Mouse (Mus musculus) megakaryocyte, adult 5-6 weeks (primary cell): Measurements from ENCODE around the gene Vps37b. TPM values are rescaled to one million over a fixed set of nuclear protein-coding genes. Genes with fewer than 3 reads are reported as not detected.
"Not testable (repeated sequence)": the region's sequence is repeated elsewhere in the genome, so short reads cannot be mapped to it uniquely, and the experiment has no call there.

Source experiments
- ATAC-seq: 2 replicates; pipeline ENCODE4 v1.8.0; 2016; ENCODE audit warnings: mild to moderate bottlenecking, inconsistent platforms; ENCODE audit not compliant: poor library complexity, severe bottlenecking
- total RNA-seq, 2 experiments: library from RNA; stranded (forward) in 1 of 2; stranded (reverse) in 1 of 2; fragments of 153-499, 151-499 nt in 1 of 2; fragments of 221-1000, 200-1000 nt in 1 of 2; gene quantifications; 2 replicates each; pipeline versions ENCODE4 v1.2.3 to v1.2.4; 2015 to 2017

Gene Vps37b
- total RNA-seq (2015) (28.9 and 29.2 TPM in 2 replicates), total RNA-seq (2017) (29.1 and 29.9 TPM in 2 replicates)

GRCm38 (mm10) chr5:124032001-124032508 lies at the start of gene Vps37b:
Vps37b (minus strand) TSS chr5:124032270.
- ATAC-seq, result peak; percentile 83

DNA sequence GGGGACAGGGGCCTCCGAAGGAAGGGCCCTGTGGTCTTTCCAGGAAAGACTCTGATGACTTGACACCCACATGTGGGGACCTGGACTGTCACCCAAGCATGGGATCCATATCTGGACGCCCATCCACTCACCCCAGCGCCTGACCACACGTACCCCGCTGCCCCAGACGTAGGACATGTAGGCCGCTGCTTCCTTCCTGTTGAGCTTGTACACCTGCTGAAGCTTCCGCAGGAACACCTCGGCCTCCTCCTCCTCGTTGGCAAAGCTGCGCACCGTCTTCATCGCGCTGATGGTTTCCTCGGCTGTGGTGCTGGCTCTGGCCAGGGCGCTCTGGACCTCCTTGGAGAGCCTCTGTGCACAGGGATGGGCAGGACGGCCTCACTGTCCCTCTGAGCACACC lies 47.8 kb upstream of the Vps37b start:
- peak; percentile 19; the same call in 1 of the 2 replicates for ATAC-seq

DNA sequence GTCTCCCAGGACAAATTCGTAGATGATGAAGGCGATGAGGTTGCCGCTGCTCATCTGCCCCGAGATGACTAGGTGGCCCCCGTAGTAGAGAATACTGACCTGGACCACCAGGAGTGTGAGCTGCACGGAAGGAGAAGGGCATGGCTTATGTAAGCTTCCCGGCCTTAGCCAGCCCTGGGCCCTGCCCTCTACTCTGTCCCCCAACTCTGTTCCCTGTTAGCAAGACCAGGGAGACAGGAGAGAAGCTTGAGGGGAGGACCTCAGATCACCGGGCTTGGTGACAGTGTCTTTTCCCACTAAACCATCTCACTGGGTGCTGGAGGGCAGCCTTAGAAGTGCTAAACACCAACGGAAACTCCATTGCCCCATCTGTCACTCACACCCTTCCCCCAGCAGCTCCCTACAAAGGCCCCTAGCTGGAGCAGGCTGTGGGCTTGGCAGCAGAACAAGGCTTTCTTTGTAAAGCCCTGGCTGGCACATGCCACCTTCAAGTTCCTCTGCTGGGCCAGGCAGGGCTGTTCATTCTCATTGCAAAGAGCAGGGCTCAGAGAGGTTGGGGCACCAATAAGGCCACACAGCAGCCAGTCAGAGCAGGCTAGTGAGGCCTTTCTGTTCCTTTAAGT lies 46.8 kb upstream of the Vps37b start:
- ATAC-seq, result 0 out of 2 replicates have a peak, but pooled peaks have one; percentile 14

- no peak for ATAC-seq
These were observed 45.9 kb upstream of the Vps37b start for GRCm38 (mm10) chr5:124077856-124078460.

- no peak for ATAC-seq
These were observed 45.2 kb upstream of the Vps37b start for GRCm38 (mm10) chr5:124077241-124077640.

- no peak for ATAC-seq
These were observed 44.5 kb upstream of the Vps37b start for GRCm38 (mm10) chr5:124076559-124076958.

DNA sequence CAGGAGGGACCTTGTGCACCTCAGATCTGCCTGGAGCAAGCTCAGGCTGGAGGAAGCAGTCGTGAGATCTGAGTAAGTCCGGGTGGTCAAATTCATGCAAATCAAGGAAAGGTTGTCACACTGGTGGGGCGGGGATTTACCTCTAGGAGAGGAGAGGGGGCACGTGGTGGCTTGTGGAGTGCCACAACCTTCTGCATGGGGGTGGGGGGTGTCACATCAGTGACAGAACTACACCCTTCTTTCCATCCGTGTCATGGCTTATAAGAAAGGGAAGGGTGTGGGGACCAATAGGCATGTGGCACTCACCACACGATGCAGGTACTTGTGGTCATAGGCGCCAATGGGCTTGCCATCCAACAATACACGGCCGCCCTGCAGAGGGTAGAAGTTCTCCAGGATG lies 43.6 kb upstream of the Vps37b start:
- peak; percentile 26 for ATAC-seq

GRCm38 (mm10) chr5:124074845-124075307 lies 42.8 kb upstream of the Vps37b start:
- ATAC-seq, result peak; percentile 48

DNA sequence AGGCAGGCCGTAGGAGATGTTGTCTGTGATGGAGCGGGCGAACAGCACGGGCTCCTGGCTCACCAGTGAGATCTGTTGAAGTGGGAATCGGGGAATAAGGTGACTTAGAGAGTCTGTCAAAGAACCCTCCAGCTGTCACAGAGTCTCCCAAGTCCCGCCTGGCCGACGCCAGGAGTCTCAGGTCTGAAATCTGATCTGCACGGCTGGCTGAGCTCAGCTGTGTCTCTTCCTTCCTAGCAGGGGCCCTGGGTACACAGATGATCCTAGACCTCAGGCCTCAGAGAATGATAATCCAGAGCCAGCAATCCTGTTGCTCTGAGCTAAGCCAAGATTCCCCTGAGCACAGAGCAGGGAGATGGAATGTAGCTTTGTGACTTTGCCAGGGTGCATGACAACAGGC lies 41.6 kb upstream of the Vps37b start:
- no peak for ATAC-seq

DNA sequence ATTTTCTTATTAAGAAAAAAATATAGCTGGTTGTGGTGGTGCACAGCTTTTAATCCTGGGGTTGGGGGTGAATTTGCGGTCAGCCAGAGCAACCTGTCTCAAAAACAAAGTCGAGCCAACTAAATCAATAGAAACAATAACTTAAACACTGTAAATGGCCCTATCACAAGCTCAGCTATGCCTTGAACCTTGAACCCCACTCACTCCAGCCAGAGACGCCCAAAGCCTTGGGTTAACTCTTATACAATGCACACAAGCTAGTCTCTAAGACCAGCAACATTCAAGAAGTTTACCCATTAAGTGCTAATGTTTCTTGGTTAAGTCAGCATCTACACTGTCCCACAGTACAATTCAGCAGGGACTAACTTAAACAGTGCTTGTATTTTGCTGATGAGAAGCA lies 37.6 kb upstream of the Vps37b start:
- ATAC-seq, result no peak

DNA sequence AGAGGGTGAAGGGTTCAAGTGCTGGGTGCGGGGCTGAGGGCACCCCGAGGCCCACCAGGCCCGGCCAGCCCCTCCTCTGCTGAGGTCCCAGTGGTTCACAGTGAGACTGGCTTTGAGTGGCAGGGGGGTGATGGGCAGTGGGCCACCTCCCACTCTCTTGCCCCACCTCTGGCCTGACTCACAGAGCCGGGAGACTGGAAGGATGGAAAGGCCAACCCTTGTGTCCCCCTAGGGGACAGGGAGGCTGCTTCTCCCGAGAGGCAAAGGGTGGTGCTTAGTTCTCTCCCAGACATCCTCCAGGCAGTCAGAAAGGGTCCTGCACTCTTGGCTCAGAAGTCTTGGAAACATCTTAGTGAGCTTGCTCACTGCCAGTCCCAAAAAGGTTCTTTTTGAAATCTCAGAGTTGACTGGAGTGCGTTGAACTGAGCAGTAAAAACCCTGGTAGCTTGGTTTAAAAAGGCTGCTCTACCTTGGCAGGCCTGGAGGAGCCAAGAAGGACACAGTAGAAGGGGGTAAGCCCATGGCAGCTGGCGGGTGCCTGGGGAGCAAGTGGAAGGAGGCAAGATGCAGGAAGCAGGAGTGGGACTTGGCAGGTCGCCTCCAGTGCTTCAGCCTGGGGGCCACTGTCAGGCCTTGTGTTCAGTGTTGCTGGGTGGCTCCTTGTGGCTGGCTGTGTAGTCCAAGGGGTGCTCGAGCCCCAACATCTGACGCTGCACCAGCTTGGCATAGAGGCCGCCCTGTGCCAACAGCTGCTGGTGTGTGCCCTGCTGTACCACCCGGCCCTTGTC lies 30.2 kb upstream of the Vps37b start:
- no peak for ATAC-seq

- ATAC-seq, result peak; percentile 100
These were observed 27.6 kb upstream of the Vps37b start for GRCm38 (mm10) chr5:124059677-124060076.

DNA sequence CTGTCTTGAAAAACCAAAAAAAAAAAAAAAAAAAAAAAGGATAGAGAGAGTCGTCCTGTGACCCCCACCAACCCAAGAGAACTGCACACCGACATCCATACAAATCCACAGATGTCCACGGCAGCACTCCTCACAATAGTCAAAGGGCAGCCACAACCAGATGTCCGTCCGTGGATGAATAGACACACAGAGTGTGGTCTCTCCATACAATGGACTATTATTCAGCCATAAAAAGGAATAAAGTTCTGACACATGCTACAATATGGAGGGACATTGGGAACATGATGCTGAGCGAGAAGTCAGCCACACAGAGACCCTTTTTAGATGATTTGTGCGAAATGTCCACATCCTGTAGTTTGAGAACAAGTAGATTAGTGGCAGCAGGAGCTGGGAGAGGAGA lies 26.7 kb upstream of the Vps37b start:
- ATAC-seq, result no peak

DNA sequence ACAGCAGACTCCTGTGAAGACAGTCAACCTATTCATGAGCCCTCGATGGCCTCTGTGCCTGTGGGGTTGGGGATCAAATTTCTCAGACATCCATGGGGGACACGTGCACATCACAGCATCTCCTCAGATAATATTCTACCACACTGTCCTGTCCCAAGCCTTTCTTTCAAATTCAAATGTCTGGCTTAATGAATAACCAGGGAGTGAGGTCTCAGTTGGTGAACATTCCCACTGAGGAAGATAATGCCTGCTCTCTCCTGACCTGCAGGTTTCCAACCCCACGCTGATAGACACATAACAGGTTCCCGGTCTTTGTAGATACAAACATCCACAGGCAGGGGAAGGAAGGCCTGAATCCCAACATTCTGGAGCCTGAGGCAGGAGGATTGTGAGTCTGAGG lies 24.9 kb upstream of the Vps37b start:
- ATAC-seq, result no peak

GRCm38 (mm10) chr5:124056219-124056618 lies 24.1 kb upstream of the Vps37b start:
- ATAC-seq, result no peak

GRCm38 (mm10) chr5:124052641-124053040 lies 20.6 kb upstream of the Vps37b start:
- not testable (repeated sequence) for ATAC-seq

- peak; percentile 88 for ATAC-seq
These were observed 19.9 kb upstream of the Vps37b start for GRCm38 (mm10) chr5:124051899-124052491.

DNA sequence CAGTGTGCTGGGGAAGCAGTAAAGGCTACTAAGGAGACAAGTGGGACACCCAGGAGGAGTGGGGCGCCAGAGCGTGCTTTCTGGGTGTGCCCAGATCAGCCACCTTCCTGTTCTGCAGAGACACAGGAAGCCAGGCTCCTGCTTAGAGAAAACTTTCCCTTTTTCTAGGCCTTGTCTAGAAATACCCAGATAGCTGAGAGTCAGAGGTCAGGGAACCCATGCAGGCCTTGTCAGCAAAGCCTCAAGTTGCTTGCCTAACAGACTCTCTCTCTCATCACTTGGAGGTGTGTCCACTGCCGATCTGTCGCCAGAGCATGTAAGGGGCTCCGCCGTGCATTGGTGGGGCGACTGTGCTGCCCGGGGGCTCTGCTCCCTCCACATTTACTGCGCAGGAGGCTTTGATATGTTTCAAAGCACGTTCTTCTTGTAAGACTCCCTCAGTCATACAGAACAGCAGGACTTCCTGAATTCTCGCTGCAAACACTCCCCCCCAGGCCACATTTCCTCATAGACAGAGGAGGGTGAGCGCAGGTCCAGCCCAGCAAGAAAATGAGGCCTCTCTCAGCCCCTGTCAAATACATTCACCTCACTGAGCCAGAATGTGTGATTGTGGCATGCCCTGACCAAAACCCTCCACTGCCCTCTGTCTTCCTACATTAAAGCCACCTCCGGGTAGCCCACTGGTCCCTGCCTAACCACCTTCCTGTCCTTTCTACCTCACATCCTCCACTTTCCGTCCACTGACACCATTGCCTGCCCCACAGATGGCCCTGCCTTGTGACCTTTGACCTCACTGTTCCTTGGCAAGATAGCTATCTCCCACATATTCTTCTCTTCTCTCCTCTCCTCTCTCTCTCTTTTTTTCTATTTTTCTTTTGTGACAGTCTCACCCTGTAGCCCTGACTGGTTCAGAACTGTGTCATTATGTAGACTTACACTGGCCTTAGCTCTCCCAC lies 18.3 kb upstream of the Vps37b start:
- peak; percentile 51 for ATAC-seq

DNA sequence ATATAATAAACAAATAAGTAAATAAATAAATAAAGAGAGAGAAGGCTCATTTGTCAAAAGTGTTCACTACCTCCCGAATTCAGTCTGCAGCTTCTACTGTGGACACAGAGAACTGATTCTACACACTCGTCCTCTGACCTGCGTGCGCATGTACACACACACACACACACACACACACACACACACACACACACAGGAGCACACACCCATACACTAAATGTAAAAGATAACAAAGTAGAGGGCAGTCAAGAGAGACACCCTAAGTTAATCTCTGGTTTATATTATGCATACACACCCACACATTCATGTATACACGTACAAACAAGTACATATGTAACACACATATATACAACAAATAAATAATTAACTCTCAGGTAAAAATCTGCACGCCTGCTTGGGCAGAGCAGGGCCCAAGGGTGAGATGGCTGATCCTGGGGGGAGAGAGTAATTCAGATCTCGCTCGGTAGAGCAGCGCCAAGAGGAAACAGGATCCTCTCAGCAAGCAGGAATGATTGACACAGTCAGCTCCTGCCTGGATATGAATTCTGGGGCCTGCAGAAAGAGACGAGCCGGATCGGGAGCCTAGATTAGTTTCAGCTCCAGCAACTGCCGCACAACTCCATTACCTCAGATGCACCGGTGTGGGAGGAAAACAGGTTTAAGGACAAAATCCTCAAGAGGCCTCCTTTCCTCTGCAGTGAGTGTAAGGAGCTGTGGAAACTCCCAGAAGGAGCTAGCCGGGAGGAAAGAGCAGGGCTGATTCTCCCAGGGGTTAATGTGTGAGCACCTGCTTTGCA lies 17.4 kb upstream of the Vps37b start:
- no peak for ATAC-seq
